Mouse (Mus musculus) frontal cortex, postnatal 10 days (tissue): Measurements from ENCODE around the gene Spryd7.

Experiments used
- DNase-seq, 2 experiments: peaks; one replicate each; pipeline ENCODE4 v3.0.0; 2022; ENCODE audit warnings: low spot score in 2 of 2, mixed read lengths in 1 of 2

Gene Spryd7

DNA sequence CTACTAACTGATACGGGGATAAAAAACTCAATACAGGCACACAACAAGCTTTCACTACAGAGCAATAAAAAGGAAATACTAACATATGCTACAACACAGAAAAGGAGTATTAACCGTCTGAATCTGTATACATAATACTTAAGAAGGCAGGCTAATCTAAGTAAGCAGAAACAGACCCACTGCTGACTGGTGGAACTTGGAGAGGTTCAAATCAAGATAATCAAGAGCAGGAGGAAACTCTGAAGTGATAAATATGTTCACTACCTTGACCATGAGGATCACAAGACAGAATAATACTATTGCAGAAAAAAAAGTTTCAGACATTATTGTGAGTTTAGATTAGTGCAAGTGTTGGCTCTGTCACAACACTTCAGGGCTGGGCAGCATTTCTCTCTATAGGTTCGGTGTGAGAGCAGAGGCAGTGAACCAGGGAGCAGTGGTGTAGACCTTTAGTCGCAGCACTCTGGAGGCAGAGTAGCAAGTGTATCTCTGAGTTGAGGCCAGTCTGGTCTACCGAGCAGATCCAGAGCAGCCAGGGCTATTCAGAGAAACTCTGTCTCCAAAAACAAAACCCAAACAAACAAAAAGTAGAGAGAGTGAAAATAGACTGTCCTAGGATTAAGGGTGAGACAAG, 19.9 kb downstream of the Spryd7 start:
- no peak for DNase-seq

DNA sequence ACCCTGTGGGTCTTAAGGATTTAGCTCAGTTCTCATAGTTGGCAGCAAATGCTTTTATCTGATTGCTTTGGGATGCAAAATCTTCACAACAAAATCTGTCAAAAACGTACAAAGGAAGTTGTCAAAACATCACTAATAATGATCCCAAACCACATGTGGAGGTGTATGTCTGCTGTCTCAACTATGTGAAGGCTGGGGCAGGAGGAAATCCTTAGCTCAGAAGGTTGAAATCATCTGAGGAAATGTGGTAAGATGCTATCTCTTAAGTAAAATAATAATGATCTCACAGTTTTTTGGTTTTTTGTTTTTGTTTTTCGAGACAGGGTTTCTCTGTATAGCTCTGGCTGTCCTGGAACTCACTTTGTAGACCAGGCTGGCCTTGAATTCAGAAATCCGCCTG, 20.9 kb downstream of the Spryd7 start:
- no peak for DNase-seq

DNA sequence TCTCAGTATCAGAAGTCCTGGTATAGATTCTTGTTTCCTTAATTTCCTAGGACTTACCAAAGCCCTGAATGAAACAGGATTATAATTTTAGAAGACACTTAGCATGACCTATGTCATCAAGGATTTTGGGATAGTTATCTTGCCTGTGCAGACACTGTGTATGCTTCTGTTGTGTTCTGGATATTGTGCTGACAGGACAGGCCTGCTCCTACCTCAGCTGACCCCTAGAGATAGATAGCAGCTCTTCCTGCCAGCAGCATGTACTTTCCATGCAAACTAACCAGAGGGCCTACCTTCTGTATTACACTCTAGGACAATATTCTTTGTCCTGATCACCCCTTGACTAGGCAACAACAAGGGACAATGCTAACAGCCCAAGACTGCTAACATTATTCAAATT, 25.7 kb downstream of the Spryd7 start:
- no peak for DNase-seq

DNA sequence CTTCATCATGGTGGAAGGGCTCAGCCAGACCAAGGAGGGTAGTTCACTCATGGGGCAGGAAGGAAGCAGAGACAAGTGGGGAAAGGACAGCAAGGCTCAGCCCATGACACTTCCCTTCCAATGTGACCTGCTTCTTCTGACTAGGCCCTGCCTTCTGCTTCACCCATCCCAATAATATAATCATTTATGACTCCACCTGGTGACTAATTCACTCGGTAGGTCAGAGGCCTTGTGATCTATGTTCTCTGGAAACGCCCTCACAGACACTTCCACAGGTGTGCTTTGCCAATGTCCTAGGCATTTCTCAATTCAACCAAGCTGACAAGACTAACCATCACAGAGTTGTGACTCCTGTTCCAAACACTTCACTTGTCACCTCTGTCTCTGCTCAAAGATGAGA, 26.3 kb downstream of the Spryd7 start:
- DNase-seq, result no peak

DNA sequence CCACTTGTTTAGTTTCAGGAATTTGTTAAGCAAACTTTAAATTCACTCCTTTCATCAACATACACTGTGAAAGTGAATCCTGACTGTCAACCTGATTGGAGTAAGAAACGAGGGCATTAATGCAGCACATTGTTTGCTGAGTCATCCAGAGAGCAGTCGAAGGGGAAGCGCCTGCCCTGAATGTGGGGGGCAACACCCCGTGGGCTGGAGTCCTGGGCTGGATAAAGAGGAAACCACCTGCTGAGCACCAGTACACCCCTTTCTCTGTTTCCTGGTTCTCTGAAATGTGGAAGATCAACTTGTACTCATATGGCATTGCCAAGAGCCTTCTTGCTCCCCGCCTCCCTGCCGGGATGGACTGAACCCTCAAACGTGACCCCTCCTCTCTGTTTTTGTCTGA, 27.2 kb downstream of the Spryd7 start:
- no peak for DNase-seq

DNA sequence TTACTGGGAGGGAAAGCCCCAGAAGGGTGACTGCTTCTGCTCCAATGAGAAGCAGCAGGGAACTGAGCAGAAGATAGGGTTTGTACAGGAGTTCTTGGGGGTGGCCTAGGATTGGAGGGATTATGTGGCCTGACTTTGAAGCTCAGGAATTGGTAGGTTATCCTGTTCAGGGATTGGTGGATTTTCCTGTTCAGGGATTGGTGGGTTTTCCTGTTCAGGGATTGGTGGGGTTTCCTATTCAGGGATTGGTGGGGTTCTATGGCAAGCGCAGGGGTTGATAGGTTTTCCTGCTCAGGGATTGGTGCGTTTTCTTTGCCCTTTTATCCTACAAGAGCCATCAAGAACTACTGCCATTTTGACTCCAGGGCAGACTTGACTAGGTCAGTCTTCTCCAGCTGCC, 30.7 kb downstream of the Spryd7 start:
- DNase-seq, result no peak

GRCm38 (mm10) chr14:61523821-61524220, 32.9 kb downstream of the Spryd7 start:
- DNase-seq, result no peak

GRCm38 (mm10) chr14:61518659-61519480, 37.8 kb downstream of the Spryd7 start:
- no peak for DNase-seq

DNA sequence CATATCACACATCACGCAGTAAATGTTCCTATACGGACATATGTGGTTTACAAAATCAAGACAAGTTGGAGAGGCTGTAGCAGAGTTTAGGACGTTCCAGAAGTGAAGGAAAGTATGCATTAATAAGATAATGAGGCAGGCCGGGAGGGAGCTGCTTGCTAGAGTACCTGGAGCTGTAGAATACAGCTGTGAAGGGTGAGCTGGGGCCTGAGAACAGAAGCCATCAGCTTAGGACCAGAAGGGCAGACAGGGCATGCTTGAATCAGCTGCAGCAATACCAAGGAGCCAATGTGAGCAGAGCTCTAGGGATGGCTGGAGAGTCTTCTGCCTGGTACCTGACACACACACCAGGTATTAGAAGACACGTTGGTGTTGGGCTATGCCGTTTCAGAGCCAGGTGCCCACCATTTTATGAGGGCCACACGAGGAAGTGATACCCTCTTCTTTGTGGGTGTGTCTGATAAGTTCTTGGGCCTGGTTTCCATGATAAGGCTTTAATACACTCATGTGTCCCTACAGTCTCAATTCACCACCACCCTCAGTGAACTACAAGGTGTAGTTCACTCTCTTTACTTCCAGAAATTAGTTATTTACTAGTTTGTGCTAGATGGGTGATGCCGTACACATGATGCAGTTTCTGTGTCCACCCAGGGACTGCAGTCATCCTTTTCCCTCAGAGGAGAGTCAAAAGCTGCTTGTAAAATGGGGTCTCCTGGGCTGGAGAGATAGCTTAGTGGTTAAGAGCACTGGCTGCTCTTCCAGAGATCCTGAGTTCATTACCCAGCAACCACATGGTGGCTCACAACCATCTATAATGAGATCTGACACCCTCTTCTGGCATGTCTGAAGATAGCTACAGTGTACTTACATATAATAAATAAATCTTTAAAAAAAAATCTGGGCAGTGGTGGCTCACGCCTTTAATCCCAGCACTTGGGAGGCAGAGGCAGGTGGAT, 39.9 kb downstream of the Spryd7 start:
- no peak for DNase-seq

- DNase-seq, result no peak
Observed at GRCm38 (mm10) chr14:61511494-61511893, 45.2 kb downstream of the Spryd7 start.

- DNase-seq, result peak; percentile 37 to 55
Observed at GRCm38 (mm10) chr14:61497716-61498490, 58.8 kb downstream of the Spryd7 start.

DNA sequence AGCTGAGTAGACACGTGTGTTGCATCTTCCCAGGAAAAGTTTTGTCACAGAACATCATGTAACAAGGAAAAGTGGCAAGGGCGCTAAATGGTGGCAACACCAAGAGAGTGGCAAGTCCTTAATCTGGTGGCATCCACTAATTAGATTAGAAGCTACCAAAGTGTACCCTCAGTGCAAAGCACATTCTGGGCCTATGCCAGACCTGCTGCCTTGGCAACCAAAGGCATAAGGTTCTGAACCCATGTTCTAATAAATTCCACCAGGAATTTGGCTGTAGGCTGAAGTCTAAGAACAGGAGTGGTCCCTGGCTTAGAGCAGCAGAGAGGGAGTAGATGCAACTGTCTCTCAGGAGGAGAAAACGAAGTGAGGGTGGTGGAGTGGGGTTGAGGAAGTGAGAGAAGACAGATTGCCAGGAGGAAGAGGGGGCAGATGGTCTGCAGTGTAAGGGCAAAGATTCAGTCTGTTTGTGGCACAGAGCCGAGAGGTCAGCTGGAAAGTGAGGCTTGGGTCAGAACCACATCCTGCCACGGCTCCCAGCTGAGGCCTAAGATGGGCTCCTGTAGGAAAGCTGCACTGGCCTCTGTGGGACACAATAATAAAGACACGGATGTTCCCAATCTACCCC, 63.1 kb downstream of the Spryd7 start:
- DNase-seq, result peak in 1 of 2 experiments; percentile 13
